Mouse (Mus musculus): ENCODE data around the gene Adamts4. TPM values are rescaled to one million over a fixed set of nuclear protein-coding genes. Genes with fewer than 3 reads are reported as not detected.

The Adamts4 gene
- total RNA-seq, 1 experiment: 4.5 TPM

- Histone ChIP-seq H3K9ac (ENCODE audit: insufficient read depth, low read depth, low read length, poor library complexity, severe bottlenecking) (no peak overlapping the region), H3K4me1 (ENCODE audit: control insufficient read depth in 2 of 2, insufficient read depth in 2 of 2, low read length in 2 of 2, poor library complexity in 1 of 2) (no peaks in the 10 kb centered on the region), H3K36me3 (ENCODE audit: control insufficient read depth, insufficient read depth, low read length, poor library complexity, severe bottlenecking) (no peaks in the 10 kb centered on the region), H3K4me3 (ENCODE audit: insufficient read depth in 1 of 2, low read depth in 1 of 2, low read length in 2 of 2, poor library complexity in 1 of 2, severe bottlenecking in 1 of 2) (no peak overlapping the region), H3K27ac (ENCODE audit: insufficient read depth, low read depth, low read length, poor library complexity, severe bottlenecking) (no peak overlapping the region), H3K9me3 (ENCODE audit: control insufficient read depth, insufficient read depth, low read depth, low read length) (no peaks in the 10 kb centered on the region)
- in situ Hi-C loops (cut with MboI; ENCODE audit: low sequenced_read_pairs in 2 of 2, unreplicated experiment in 2 of 2): no loop called here
- no peak for DNase-seq (ENCODE audit: low read depth, low spot score)
- TF ChIP-seq ZC3H11A (IDR thresholded peaks at IDR 0.05; ENCODE audit: borderline replicate concordance, low read depth, low read length) (no peak), MAFK (IDR thresholded peaks at IDR 0.05; ENCODE audit: insufficient read depth, low read depth, low read length) (no peak), CHD2 (IDR thresholded peaks at IDR 0.05; ENCODE audit: low read depth, low read length) (no peak), ZNF384 (IDR thresholded peaks at IDR 0.05; ENCODE audit: low read depth, low read length) (no peak), HCFC1 (IDR thresholded peaks at IDR 0.05; ENCODE audit: borderline replicate concordance, insufficient read depth, low read length) (no peak)
Observed at GRCm38 (mm10) chr1:171205704-171206493, 44.3 kb upstream of the Adamts4 start.

- no peak overlapping the region for H3K27ac ChIP-seq (ENCODE audit: insufficient read depth, low read depth, low read length, poor library complexity, severe bottlenecking)
- no peak overlapping the region for H3K4me3 ChIP-seq (ENCODE audit: insufficient read depth in 1 of 2, low read depth in 1 of 2, low read length in 2 of 2, poor library complexity in 1 of 2, severe bottlenecking in 1 of 2)
- in situ Hi-C loops (cut with MboI; ENCODE audit: low sequenced_read_pairs in 2 of 2, unreplicated experiment in 2 of 2): no loop called here
- H3K4me1 ChIP-seq (ENCODE audit: control insufficient read depth in 2 of 2, insufficient read depth in 2 of 2, low read length in 2 of 2, poor library complexity in 1 of 2): no peaks in the 10 kb centered on the region
- H3K9ac ChIP-seq (ENCODE audit: insufficient read depth, low read depth, low read length, poor library complexity, severe bottlenecking): no peak overlapping the region
- DNase-seq (ENCODE audit: low read depth, low spot score): no peak
- no peaks in the 10 kb centered on the region for H3K9me3 ChIP-seq (ENCODE audit: control insufficient read depth, insufficient read depth, low read depth, low read length)
- no peak for TF ChIP-seq MAFK (IDR thresholded peaks at IDR 0.05; ENCODE audit: insufficient read depth, low read depth, low read length)
- TF ChIP-seq HCFC1 (IDR thresholded peaks at IDR 0.05; ENCODE audit: borderline replicate concordance, insufficient read depth, low read length): no peak
- no peak for TF ChIP-seq ZNF384 (IDR thresholded peaks at IDR 0.05; ENCODE audit: low read depth, low read length)
- no peak for TF ChIP-seq ZC3H11A (IDR thresholded peaks at IDR 0.05; ENCODE audit: borderline replicate concordance, low read depth, low read length)
- no peak for TF ChIP-seq CHD2 (IDR thresholded peaks at IDR 0.05; ENCODE audit: low read depth, low read length)
- H3K36me3 ChIP-seq (ENCODE audit: control insufficient read depth, insufficient read depth, low read length, poor library complexity, severe bottlenecking): no peaks in the 10 kb centered on the region
Observed at GRCm38 (mm10) chr1:171209409-171209808, 40.8 kb upstream of the Adamts4 start.

- no peak overlapping the region for H3K4me3 ChIP-seq (ENCODE audit: insufficient read depth in 1 of 2, low read depth in 1 of 2, low read length in 2 of 2, poor library complexity in 1 of 2, severe bottlenecking in 1 of 2)
- no peaks in the 10 kb centered on the region; a peak in 1 of 4 replicates for H3K4me1 ChIP-seq (ENCODE audit: control insufficient read depth in 2 of 2, insufficient read depth in 2 of 2, low read length in 2 of 2, poor library complexity in 1 of 2)
- H3K9ac ChIP-seq (ENCODE audit: insufficient read depth, low read depth, low read length, poor library complexity, severe bottlenecking): no peak overlapping the region
- no peak for DNase-seq (ENCODE audit: low read depth, low spot score)
- no peaks in the 10 kb centered on the region for H3K9me3 ChIP-seq (ENCODE audit: control insufficient read depth, insufficient read depth, low read depth, low read length)
- TF ChIP-seq MAFK (IDR thresholded peaks at IDR 0.05; ENCODE audit: insufficient read depth, low read depth, low read length) (no peak), HCFC1 (IDR thresholded peaks at IDR 0.05; ENCODE audit: borderline replicate concordance, insufficient read depth, low read length) (no peak), ZNF384 (IDR thresholded peaks at IDR 0.05; ENCODE audit: low read depth, low read length) (no peak), CHD2 (IDR thresholded peaks at IDR 0.05; ENCODE audit: low read depth, low read length) (no peak), ZC3H11A (IDR thresholded peaks at IDR 0.05; ENCODE audit: borderline replicate concordance, low read depth, low read length) (no peak)
- H3K27ac ChIP-seq (ENCODE audit: insufficient read depth, low read depth, low read length, poor library complexity, severe bottlenecking): no peak overlapping the region
- no peaks in the 10 kb centered on the region for H3K36me3 ChIP-seq (ENCODE audit: control insufficient read depth, insufficient read depth, low read length, poor library complexity, severe bottlenecking)
- in situ Hi-C loops (cut with MboI; ENCODE audit: low sequenced_read_pairs in 2 of 2, unreplicated experiment in 2 of 2): no loop called here
Observed at GRCm38 (mm10) chr1:171212854-171213253, 37.4 kb upstream of the Adamts4 start.

DNA sequence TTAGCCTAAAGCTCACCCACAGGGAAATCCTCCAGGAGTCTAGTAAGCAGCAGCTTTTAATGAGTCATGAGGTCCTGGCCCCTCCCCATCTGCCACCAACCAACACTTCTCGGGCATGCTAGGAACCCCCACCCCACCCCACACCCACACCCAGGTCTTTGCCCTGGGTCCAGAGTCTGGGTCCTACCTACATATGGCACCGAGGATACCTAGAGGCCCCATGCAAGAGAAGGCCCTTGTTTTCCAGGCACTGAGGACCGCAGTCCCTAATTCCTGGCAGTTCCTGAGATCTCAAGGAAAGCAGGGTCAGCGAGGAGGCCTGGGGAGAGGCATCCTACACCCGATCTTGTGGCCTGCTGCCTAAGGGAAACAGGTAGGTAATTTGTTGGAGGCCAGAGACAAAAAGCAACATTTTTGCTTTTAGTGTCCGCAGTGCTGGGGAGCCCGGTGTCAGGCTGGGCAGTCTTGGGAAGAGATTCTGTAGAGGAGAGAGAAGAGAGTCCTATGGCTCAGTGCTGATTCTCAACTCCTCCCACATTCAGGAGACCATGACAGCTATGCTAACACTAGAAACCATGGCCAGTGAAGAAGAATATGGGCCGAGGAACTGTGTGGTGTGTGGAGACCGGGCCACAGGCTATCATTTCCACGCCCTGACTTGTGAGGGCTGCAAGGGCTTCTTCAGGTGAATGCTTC, 36.3 kb upstream of the Adamts4 start, which contains the start of gene Nr1i3:
TSS of gene Nr1i3 (plus strand) at position 170 of the 696 bp plus-strand sequence.
- Histone ChIP-seq H3K9ac (ENCODE audit: insufficient read depth, low read depth, low read length, poor library complexity, severe bottlenecking) (no peak within 1 kb of the TSS), H3K27ac (ENCODE audit: insufficient read depth, low read depth, low read length, poor library complexity, severe bottlenecking) (no peak within 1 kb of the TSS), H3K4me3 (ENCODE audit: insufficient read depth in 1 of 2, low read depth in 1 of 2, low read length in 2 of 2, poor library complexity in 1 of 2, severe bottlenecking in 1 of 2) (no peak within 1 kb of the TSS), H3K4me1 (ENCODE audit: control insufficient read depth in 2 of 2, insufficient read depth in 2 of 2, low read length in 2 of 2, poor library complexity in 1 of 2) (peaks cover 0 to 4% of the 10 kb centered on the region in 2 experiments; a peak in 3 of 4 replicates), H3K36me3 (ENCODE audit: control insufficient read depth, insufficient read depth, low read length, poor library complexity, severe bottlenecking) (no peaks in the 10 kb centered on the region), H3K9me3 (ENCODE audit: control insufficient read depth, insufficient read depth, low read depth, low read length) (no peaks in the 10 kb centered on the region)
- DNase-seq (ENCODE audit: low read depth, low spot score): no peak
- in situ Hi-C loops (cut with MboI; ENCODE audit: low sequenced_read_pairs in 2 of 2, unreplicated experiment in 2 of 2): no loop called here
- TF ChIP-seq ZC3H11A (IDR thresholded peaks at IDR 0.05; ENCODE audit: borderline replicate concordance, low read depth, low read length): no peak
- no peak for TF ChIP-seq MAFK (IDR thresholded peaks at IDR 0.05; ENCODE audit: insufficient read depth, low read depth, low read length)
- TF ChIP-seq ZNF384 (IDR thresholded peaks at IDR 0.05; ENCODE audit: low read depth, low read length): no peak
- TF ChIP-seq CHD2 (IDR thresholded peaks at IDR 0.05; ENCODE audit: low read depth, low read length): no peak
- no peak for TF ChIP-seq HCFC1 (IDR thresholded peaks at IDR 0.05; ENCODE audit: borderline replicate concordance, insufficient read depth, low read length)
